Mouse (Mus musculus): ENCODE data around the gene Zfyve27. TPM values are rescaled to one million over a fixed set of nuclear protein-coding genes. Genes with fewer than 3 reads are reported as not detected.
A peak's percentile ranks its signal among the peaks of the same experiment; 100 is the strongest.

The Zfyve27 gene
- polyA plus RNA-seq, 1 experiment from 2014 or later = 28.2 TPM

DNA sequence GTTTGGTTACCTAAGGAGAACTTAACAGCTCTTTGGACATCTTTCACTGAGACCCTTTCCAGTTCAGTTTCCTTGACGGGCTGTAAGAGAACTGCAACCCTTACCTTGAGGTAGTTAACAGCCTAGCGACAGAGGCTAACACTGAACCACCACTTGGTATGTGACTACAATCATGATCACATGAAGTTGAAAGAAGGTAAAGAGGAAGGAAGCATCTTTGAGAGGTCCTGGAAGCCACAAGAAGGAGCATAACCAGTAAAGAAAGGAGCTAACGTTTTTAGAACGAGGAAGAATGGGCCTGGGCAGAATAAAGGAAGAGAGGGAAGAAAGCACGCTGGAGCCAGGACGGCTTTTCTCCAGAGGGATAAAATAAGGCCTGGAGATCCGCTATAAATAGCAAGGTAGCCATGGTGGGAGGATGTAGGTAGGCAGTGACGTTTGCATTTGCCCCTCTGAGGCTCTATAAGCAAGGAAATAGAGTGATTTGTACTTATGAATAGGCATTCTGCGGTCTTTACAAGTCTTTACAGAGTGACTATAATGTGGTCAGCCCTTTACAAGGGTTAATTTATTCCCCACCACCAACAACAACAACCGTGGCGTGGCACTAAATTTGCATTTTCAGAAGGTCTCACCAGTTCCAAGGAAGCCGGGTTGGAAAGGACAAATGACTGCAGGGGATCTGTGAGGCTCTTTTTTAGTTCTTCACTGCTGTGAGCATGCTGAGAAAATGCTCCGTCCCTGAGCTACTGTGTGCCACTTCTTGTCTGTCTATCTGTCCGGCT, 34.0 kb upstream of the Zfyve27 start:
- Histone ChIP-seq H3K4me2 (peak overlapping the region; percentile 84), H3K27ac (peak overlapping the region; percentile 96), H3K4me3 (peak overlapping the region; percentile 67), H3K4me1 (peaks cover 47% of the 10 kb centered on the region), H3K9me3 (no peaks in the 10 kb centered on the region), H3K9ac (no peak overlapping the region), H3K27me3 (no peaks in the 10 kb centered on the region), H3K36me3 (peaks cover 3% of the 10 kb centered on the region; the same call in 1 of the 2 replicates)
- peak; percentile 4; the same call in 1 of the 2 replicates for ATAC-seq (ENCODE audit: borderline replicate concordance, extremely low read depth, low FRiP score, low TSS enrichment)
- 37% methylated on average over 14 of the region's 14 CpGs for WGBS

DNA sequence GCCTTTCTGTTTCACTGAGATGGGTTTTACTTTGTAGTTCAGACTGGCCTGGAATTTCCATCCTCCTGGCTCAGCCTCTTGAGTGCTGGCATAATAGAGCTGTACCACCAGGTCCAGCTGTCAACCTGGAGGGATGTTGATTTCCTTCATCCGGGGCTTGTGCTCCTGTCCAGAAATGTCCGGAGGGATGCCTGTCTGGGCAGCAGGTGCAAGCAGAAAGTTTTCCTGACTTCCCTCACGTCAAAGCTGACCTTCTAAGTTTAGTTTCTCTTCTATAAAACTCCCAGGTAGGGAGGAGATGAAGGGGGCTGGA, 33.5 kb upstream of the Zfyve27 start:
- Histone ChIP-seq H3K27me3 (no peaks in the 10 kb centered on the region), H3K4me1 (peaks cover 42% of the 10 kb centered on the region), H3K27ac (peak overlapping the region; percentile 96), H3K36me3 (no peaks in the 10 kb centered on the region; the same call in 1 of the 2 replicates), H3K4me3 (no peak overlapping the region), H3K9me3 (no peaks in the 10 kb centered on the region), H3K9ac (no peak overlapping the region), H3K4me2 (no peak overlapping the region)
- WGBS = 58% methylated on average over 3 of the region's 3 CpGs
- ATAC-seq (ENCODE audit: borderline replicate concordance, extremely low read depth, low FRiP score, low TSS enrichment) = no peak

DNA sequence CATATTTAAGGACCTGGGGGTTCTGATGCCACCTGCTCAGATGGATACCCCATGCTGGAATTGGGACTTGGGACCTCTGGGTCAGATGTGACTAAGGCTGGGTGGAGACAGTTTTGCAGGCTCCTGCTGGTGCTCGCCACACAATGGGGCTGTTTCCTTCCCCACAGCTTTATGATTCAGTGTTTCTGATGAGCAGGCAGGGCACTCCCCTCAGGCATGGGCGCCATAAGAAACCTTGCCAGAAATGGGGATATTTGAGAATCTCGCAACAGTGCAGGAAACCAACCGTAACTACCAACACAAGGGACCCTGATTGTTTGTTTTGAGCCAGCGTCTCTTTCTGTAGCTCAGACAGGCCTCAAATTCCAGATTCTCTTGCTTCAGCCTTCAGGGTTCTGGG, 32.6 kb upstream of the Zfyve27 start:
- Histone ChIP-seq H3K4me1 (peaks cover 38% of the 10 kb centered on the region), H3K36me3 (no peaks in the 10 kb centered on the region), H3K27ac (peak overlapping the region; percentile 36), H3K9ac (no peak overlapping the region), H3K27me3 (no peaks in the 10 kb centered on the region), H3K4me3 (no peak overlapping the region), H3K9me3 (no peaks in the 10 kb centered on the region), H3K4me2 (no peak overlapping the region)
- 59% methylated on average over 5 of the region's 5 CpGs for WGBS
- ATAC-seq (ENCODE audit: borderline replicate concordance, extremely low read depth, low FRiP score, low TSS enrichment) = no peak

- no peak overlapping the region for H3K9ac ChIP-seq
- no peaks in the 10 kb centered on the region for H3K27me3 ChIP-seq
- no peaks in the 10 kb centered on the region for H3K36me3 ChIP-seq
- no peak overlapping the region for H3K4me2 ChIP-seq
- H3K9me3 ChIP-seq = no peaks in the 10 kb centered on the region
- no peak overlapping the region for H3K27ac ChIP-seq
- H3K4me1 ChIP-seq = peaks cover 9% of the 10 kb centered on the region
- no peak for ATAC-seq (ENCODE audit: borderline replicate concordance, extremely low read depth, low FRiP score, low TSS enrichment)
- no peak overlapping the region for H3K4me3 ChIP-seq
Observed at GRCm38 (mm10) chr19:42135070-42135469, 28.7 kb upstream of the Zfyve27 start.

- Histone ChIP-seq H3K4me2 (no peak overlapping the region), H3K27me3 (no peaks in the 10 kb centered on the region), H3K4me3 (no peak overlapping the region), H3K27ac (no peak overlapping the region), H3K9ac (no peak overlapping the region), H3K9me3 (no peaks in the 10 kb centered on the region), H3K36me3 (no peaks in the 10 kb centered on the region), H3K4me1 (no peaks in the 10 kb centered on the region)
- whole genome bisulfite sequencing = 30% methylated on average over 5 of the region's 5 CpGs
- no peak for ATAC-seq (ENCODE audit: borderline replicate concordance, extremely low read depth, low FRiP score, low TSS enrichment)
Observed at GRCm38 (mm10) chr19:42136126-42136525, 27.6 kb upstream of the Zfyve27 start.

GRCm38 (mm10) chr19:42137167-42137672, 26.5 kb upstream of the Zfyve27 start:
- Histone ChIP-seq H3K36me3 (no peaks in the 10 kb centered on the region), H3K4me3 (no peak overlapping the region), H3K27ac (no peak overlapping the region), H3K4me2 (no peak overlapping the region), H3K4me1 (no peaks in the 10 kb centered on the region), H3K27me3 (no peaks in the 10 kb centered on the region), H3K9me3 (no peaks in the 10 kb centered on the region), H3K9ac (no peak overlapping the region)
- 87% methylated on average over 4 of the region's 4 CpGs for WGBS
- no peak for ATAC-seq (ENCODE audit: borderline replicate concordance, extremely low read depth, low FRiP score, low TSS enrichment)

- no peaks in the 10 kb centered on the region for H3K27me3 ChIP-seq
- no peaks in the 10 kb centered on the region for H3K9me3 ChIP-seq
- ATAC-seq (ENCODE audit: borderline replicate concordance, extremely low read depth, low FRiP score, low TSS enrichment) = no peak
- H3K4me1 ChIP-seq = no peaks in the 10 kb centered on the region
- H3K9ac ChIP-seq = no peak overlapping the region
- H3K4me2 ChIP-seq = no peak overlapping the region
- H3K4me3 ChIP-seq = no peak overlapping the region
- H3K36me3 ChIP-seq = no peaks in the 10 kb centered on the region
- 77% methylated on average over 15 of the region's 15 CpGs for WGBS
- no peak overlapping the region for H3K27ac ChIP-seq
Observed at GRCm38 (mm10) chr19:42138517-42139285, 25.1 kb upstream of the Zfyve27 start.

- Histone ChIP-seq H3K4me1 (peaks cover 11% of the 10 kb centered on the region), H3K9me3 (no peaks in the 10 kb centered on the region)
- WGBS = 68% methylated on average over 5 of the region's 5 CpGs
Observed at GRCm38 (mm10) chr19:42139724-42140517, 23.8 kb upstream of the Zfyve27 start.

GRCm38 (mm10) chr19:42141998-42142397, 21.8 kb upstream of the Zfyve27 start:
- no peak overlapping the region for H3K4me2 ChIP-seq
- H3K9me3 ChIP-seq = no peaks in the 10 kb centered on the region
- WGBS = 76% methylated on average over 3 of the region's 3 CpGs
- H3K4me1 ChIP-seq = peaks cover 29% of the 10 kb centered on the region
- no peaks in the 10 kb centered on the region for H3K27me3 ChIP-seq
- H3K27ac ChIP-seq = no peak overlapping the region
- H3K36me3 ChIP-seq = no peaks in the 10 kb centered on the region
- no peak overlapping the region for H3K9ac ChIP-seq
- no peak overlapping the region for H3K4me3 ChIP-seq
- ATAC-seq (ENCODE audit: borderline replicate concordance, extremely low read depth, low FRiP score, low TSS enrichment) = no peak

More at GRCm38 (mm10) chr19:42139724-42140517, 23.8 kb upstream of the Zfyve27 start:
- Histone ChIP-seq H3K4me2 (no peak overlapping the region), H3K27ac (no peak overlapping the region), H3K9ac (no peak overlapping the region), H3K4me3 (no peak overlapping the region), H3K27me3 (no peaks in the 10 kb centered on the region), H3K36me3 (no peaks in the 10 kb centered on the region)
- no peak for ATAC-seq (ENCODE audit: borderline replicate concordance, extremely low read depth, low FRiP score, low TSS enrichment)

DNA sequence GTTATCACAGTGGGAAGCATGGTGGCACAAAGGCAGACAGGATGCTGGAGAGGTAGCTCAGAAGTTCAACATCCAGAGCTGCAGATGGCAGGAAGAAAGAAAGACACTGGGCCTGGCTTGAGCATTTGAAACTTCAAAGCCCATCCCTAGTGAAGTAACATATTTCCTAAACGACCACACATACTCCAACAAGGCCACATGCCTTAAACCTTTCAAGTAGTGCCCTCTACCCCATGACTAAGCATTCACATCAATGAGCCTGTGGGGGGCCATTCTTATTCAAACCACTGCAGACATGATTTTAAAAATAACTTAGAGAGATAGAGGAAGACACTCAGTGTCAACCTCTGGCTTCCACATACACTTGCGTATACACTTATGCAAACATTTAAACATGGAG, 21.0 kb upstream of the Zfyve27 start:
- H3K27me3 ChIP-seq = no peaks in the 10 kb centered on the region
- H3K9me3 ChIP-seq = no peaks in the 10 kb centered on the region
- H3K4me1 ChIP-seq = peaks cover 30% of the 10 kb centered on the region
- no peak overlapping the region for H3K9ac ChIP-seq
- WGBS = 74% methylated on average over 2 of the region's 2 CpGs
- no peaks in the 10 kb centered on the region for H3K36me3 ChIP-seq
- H3K27ac ChIP-seq = no peak overlapping the region
- no peak overlapping the region for H3K4me3 ChIP-seq
- no peak for ATAC-seq (ENCODE audit: borderline replicate concordance, extremely low read depth, low FRiP score, low TSS enrichment)
- H3K4me2 ChIP-seq = no peak overlapping the region

- no peak for ATAC-seq (ENCODE audit: borderline replicate concordance, extremely low read depth, low FRiP score, low TSS enrichment)
- Histone ChIP-seq H3K4me3 (no peak overlapping the region), H3K27me3 (no peaks in the 10 kb centered on the region), H3K9me3 (no peaks in the 10 kb centered on the region), H3K36me3 (no peaks in the 10 kb centered on the region), H3K27ac (peak overlapping the region; percentile 75; the same call in 1 of the 2 replicates), H3K4me1 (peaks cover 39% of the 10 kb centered on the region), H3K4me2 (no peak overlapping the region), H3K9ac (no peak overlapping the region; the same call in 1 of the 2 replicates)
- 36% methylated on average over 6 of the region's 6 CpGs for WGBS
Observed at GRCm38 (mm10) chr19:42144067-42144466, 19.7 kb upstream of the Zfyve27 start.

All from lung, embryonic 15.5 days (tissue).